Mouse (Mus musculus) cerebellum, adult 9-10 months (tissue): Measurements from ENCODE around the gene Pigu.
A peak's percentile ranks its signal among the peaks of the same experiment; 100 is the strongest.

Experiments used
- DNase-seq: peaks from one replicate; pipeline ENCODE4 v3.0.0; 2022

Gene Pigu

GRCm38 (mm10) chr2:155284647-155285046, 72.6 kb downstream of the Pigu start:
- no peak for DNase-seq

DNA sequence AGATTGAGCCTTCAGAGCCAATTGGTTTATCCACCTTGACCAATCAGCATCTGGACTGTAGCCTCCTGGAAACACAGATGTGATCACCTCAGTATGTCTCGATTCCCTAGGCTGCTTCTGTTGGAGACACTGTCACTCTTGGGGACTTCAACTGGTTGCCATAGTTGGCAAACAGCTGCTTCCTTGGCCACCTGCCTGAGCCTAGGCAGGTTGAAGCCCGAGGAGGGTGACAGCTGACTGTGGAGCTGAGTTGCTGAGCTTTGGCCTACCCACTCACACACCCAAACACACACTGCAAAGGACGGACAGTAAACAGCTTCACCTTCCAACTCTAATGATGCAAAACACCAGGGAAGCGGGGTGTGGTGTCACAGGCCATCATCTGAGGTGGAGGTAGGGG, 73.4 kb downstream of the Pigu start:
- no peak for DNase-seq

DNA sequence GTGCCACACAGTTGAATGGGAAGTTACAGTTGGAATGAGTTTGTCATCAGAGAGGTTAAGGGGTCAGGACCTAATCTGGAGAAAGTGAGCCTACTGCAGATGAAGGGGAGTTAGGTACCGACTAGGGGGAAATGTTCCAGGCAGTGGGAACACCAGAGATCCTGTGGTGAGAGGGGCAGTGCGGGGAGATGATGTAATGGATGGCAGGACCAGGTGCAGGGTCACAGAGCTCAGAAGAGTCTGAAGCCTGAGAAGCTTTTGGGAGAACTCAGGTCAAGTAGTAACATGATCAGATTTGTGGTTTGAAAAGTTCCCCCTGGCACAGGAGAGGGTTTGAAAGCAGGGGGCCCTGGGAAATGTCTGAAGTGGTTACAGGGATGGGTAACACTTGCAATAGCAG, 77.1 kb downstream of the Pigu start:
- no peak for DNase-seq

- peak; percentile 39 for DNase-seq
Measured at GRCm38 (mm10) chr2:155279163-155279562, 78.1 kb downstream of the Pigu start.

DNA sequence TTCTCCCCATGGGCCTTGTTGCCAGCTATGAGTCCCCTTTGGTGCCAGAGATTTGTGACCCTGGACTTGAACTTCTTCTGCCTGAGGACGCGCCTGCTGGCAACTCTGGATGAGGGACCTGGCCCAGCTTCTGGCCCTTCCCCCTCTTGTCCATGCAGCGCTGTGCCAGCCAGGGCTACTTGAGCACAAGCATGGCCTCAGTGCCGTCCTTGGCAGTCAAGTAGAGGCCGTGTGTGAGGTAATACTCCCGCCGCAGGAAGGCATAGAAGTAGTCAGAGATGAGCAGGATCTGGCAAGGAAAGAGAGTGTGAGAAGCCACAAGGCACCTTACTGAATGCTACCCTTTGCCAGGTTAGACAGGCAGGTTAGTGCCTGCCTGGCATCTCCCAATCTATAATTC, 78.9 kb downstream of the Pigu start:
- peak; percentile 63 for DNase-seq

DNA sequence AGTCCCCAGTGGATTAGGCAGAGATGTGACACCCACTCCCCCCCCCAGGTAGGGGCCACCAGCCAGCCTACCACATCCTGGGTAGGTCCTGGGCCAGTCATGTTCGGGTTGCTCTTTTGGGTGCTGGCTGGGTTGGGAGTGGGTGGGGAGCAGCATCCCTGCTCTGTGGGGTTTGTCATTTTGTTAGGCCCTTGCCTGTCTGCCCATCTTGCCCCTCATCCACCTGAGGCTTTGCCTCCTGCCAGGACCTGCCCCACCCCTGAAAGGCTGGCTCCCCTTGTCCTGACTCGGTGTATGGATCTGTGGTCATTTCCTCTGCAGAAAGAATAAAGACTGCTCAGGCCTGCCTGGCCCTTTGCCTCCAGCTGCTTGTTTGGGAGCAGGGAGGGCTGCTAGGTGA, 79.5 kb downstream of the Pigu start:
- DNase-seq = peak; percentile 48

GRCm38 (mm10) chr2:155276621-155277175, 80.5 kb downstream of the Pigu start:
- peak; percentile 77 for DNase-seq

- DNase-seq = peak; percentile 99
Measured at GRCm38 (mm10) chr2:155276195-155276594, 81.0 kb downstream of the Pigu start, which contains the start of gene Map1lc3a. TSS of gene Map1lc3a (plus strand) at chr2:155276297.

DNA sequence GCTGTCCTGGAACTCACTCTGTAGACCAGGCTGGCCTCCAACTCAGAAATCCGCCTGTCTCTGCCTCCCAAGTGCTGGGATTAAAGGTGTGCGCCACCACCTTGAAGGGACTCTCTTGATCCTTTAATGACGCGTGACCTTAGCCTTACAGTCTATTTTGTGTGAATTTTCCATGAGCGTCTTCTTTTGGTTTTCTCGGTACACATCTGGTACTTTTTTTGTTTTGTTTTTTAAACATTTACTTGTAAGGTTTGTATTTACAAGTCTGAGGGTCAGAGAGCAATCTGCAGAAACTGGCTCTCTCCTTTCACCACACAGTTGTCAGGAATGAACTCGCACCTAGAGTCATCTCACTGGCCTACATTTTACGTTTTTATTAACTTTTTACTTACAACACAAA, 83.6 kb downstream of the Pigu start:
- no peak for DNase-seq

DNA sequence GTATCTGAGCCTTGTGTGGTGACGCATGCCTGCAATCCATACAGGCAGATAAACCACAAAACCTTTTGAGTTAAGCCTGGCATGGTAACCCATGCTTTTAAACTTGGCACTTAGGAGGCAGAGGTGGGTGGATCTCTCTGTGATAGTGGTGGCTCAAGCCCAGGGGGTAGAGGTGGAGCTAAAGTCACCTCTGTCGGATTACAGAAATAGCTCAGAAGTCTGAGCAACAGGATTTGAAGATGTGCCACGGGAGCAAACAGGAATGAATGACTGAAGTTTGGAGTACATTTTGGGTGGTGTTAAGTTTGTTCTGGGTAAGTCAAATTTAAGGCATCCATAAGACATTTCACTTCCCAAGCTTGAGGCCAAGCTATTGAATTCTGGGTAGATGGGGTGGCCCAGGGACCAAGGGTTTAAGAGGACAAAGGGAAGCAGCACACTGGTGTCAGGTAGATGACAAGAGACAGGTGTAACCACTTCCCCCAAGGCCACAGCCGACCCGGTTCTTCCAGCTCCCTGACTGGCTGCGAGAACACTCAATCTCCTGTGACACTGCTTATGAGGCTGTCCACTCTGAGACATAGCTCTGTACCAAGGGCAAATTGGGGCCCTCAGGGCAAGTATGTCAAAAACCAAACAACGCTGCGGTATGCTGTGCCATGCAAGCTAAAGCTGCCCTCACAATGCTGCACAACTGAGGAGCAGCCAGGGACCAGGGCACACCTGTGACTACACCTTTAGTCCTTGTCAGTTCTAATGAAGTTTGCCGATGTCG, 84.6 kb downstream of the Pigu start:
- no peak for DNase-seq

DNA sequence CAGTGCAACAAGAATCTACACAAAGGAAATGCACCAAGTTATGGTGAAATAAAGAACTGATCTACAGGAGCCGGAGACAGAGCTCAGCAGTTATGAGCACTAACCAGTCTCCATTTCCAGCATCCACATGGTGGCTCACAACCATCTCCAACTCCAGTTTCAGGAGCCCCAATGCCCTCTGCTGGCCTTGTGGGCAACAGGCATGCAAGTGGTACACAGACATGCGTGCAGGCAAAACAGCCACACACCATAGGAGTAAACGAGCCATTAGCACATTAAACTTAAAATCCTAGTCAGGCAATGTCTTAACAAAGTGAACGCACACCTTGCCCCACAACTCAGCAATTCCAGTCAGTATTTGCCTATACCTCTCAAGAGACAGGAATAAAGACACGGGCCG, 85.3 kb downstream of the Pigu start:
- no peak for DNase-seq

- no peak for DNase-seq
Measured at GRCm38 (mm10) chr2:155266896-155267295, 90.3 kb downstream of the Pigu start.

- DNase-seq = no peak
Measured at GRCm38 (mm10) chr2:155265526-155265925, 91.7 kb downstream of the Pigu start.

DNA sequence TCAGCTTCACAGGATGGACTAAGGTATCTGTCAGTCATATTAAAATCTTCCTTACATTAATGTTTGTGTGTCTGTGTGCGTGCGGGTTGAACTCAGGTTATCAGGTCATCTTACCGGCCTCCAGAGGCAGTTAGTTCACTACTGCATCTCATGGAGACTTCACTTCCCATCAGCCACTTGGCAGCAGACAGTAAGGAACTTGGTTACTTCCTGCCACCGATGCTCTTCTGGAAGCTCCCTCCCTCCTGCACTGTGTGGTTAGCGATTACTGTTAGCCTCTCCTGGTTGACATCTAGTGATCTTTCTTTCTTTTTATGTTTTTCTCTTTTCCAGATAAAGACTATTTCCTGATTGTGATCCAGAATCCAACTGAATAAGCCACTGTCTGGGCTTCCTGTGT, 107.6 kb downstream of the Pigu start:
- DNase-seq = no peak

- DNase-seq = no peak
Measured at GRCm38 (mm10) chr2:155248718-155249117, 108.5 kb downstream of the Pigu start.

DNA sequence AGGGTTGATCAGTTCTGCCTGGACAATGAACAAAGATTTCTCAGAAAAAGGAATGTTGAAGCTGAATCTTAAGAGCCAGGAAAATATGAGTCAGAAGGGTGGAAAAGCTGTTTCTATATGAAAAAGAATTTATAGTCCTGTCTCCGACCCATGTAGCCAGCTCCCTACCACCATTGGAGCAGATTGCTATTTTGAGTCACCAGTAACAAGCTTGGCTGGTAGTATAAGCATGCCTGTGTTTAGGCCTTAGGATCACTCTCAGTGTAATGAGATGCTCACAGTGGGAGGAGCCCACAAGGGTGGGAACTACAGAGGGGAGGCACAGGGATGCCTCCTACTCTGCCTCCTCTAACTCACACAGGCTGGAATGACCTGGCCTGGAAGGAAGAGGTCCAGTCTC, 109.0 kb downstream of the Pigu start:
- DNase-seq = no peak

- DNase-seq = no peak
Measured at GRCm38 (mm10) chr2:155246231-155246630, 111.0 kb downstream of the Pigu start.

DNA sequence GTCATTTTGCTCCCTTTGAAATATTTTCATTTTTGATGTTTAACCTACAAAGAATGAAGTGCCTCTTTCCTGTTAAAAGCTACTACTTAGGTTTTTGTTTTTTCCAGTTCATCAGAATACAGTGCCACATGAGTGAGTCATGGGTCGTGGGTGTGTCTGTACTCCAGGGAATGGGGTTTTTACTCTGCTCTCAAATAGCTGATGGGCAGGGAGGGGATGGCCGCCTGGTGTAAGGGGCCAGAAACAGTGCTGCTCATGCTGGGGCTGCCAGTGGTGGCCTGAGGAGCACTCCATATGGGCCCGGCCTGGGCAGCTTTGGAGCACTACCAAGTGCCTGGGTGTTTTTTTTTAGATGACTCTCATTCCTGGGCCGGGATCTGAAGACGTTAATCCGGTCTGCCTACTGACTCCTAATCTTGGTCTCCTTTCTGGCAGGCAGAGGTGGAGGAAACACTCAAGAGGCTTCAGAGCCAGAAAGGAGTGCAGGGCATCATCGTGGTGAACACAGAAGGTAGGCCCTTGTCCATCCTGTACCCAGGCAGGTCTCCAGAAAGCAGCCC, 114.9 kb downstream of the Pigu start:
- no peak for DNase-seq

DNA sequence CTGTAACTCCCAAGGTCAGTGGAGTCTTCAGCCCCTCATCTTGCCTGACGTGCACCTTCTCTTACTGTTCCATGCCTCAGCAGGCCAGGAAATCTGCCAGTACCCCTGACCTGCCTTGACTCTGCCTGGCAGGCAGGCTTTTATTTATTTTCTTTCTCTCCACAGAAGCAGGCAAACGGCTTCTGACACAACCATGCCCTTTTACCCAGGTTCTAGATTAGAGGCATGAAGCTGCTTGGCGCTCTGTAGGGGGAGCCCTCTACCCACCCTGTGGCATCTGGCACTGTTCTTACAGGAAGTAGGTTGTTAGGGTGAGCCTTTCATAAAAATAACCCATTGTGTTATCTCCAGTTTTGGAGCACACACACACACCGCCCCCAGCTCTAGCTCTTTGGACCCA, 116.3 kb downstream of the Pigu start:
- no peak for DNase-seq

DNA sequence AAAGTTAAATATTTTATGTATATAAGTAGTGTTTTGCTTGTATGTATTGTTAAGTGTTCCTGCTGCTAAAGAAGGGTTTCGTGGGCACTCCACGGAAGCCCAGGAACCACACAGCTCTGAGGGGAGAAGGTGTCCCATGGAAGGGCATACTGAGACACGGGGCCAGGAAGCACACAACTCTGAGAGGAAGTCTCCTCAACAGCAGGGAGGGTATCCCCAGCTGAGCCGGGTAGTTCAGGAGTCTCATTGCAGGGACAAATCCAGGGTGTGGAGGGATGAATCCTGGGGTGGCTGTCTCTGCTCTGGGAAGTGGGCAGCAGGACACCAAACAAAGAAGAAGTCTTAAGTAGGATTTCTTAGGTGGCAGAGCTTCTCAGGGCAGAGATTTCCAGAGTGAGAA, 120.0 kb downstream of the Pigu start:
- DNase-seq = no peak

DNA sequence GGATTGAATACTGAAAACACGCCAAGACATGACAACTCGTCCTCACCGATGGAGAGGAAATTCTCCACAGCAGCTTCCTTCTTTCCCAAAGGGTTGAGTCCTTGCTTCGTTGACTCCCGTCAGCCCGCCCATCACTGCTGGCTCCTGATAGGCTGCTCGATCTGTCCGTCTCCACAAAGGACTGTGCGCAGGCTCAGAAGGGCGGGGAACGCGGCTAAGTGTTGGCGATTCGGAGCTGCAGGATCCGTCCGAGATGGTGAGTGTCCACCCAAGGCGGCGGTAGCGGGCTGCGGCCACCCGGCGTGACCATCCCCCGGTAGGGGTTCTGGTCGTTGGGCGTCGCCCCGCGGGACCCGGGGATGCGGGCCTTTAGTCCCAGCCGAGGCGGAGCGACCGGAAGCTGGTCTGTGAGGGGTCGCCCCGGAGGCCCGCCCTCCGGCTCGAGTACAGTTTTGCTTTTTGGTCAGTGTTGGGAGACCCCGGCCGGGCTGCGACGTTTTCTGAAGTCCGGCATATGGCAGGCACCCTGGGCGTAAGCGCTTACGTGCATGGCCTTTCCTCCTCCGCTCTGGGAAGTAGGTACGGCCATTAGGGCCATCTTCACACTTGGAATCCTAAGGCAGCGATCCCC, 120.8 kb downstream of the Pigu start, which contains the start of gene Dynlrb1:
Gene Dynlrb1 (plus strand): TSS at position 172 of the 631 bp plus-strand sequence.
- DNase-seq = peak; percentile 99

DNA sequence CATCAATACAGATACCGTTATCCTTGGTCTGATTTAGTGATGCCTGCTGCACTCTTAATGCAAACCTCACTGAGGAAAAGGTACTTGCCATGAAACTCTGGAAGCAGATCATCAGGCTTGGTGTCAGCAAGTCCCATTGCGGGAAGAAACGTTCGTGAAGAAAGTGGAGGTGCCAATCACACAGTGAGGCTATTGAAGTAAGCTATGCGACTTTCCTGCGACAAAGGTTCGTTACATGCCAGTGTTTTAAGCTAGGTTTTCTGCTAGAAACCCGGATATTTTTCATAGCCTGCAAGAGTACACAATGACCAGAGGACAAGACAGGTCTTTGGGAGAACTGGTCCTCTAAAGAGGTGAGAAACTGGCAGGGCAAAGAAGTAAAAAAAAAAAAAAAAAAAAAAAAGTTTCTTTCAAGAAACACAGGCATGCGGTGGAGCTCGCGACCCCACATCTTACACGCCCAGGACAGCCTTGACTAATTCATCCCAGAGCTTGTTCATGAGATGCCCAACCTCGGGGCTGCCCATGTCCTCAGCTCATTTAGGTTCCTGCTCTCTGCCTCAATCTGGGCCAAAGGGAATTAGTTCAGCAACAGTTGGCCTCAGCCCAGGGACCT, 121.4 kb downstream of the Pigu start:
- DNase-seq = no peak
